Mouse (Mus musculus): ENCODE measurements around the gene Pla2g16.

Pla2g16 gene

GRCm38 (mm10) chr19:7557328-7557822 lies at the start of gene Pla2g16:
Gene Pla2g16, plus strand, starts transcription at chr19:7557459.
- peak; percentile 72 for DNase-seq (ENCODE audit: low spot score)

GRCm38 (mm10) chr19:7508026-7508425 lies 49.2 kb upstream of the Pla2g16 start:
- no peak for DNase-seq (ENCODE audit: low spot score)

- DNase-seq (ENCODE audit: low spot score) = no peak
Observed at GRCm38 (mm10) chr19:7516437-7516836, 40.8 kb upstream of the Pla2g16 start.

GRCm38 (mm10) chr19:7521619-7522018 lies 35.6 kb upstream of the Pla2g16 start:
- DNase-seq (ENCODE audit: low spot score) = no peak

GRCm38 (mm10) chr19:7522856-7523255 lies 34.4 kb upstream of the Pla2g16 start:
- no peak for DNase-seq (ENCODE audit: low spot score)

GRCm38 (mm10) chr19:7523292-7523691 lies 34.0 kb upstream of the Pla2g16 start:
- no peak for DNase-seq (ENCODE audit: low spot score)

GRCm38 (mm10) chr19:7523781-7524180 lies 33.5 kb upstream of the Pla2g16 start:
- DNase-seq (ENCODE audit: low spot score) = no peak

- no peak for DNase-seq (ENCODE audit: low spot score)
Observed at GRCm38 (mm10) chr19:7524879-7525278, 32.4 kb upstream of the Pla2g16 start.

GRCm38 (mm10) chr19:7528639-7529428 lies 28.4 kb upstream of the Pla2g16 start:
- DNase-seq (ENCODE audit: low spot score) = peak; percentile 85

GRCm38 (mm10) chr19:7531906-7532305 lies 25.4 kb upstream of the Pla2g16 start:
- no peak for DNase-seq (ENCODE audit: low spot score)

- DNase-seq (ENCODE audit: low spot score) = no peak
Observed at GRCm38 (mm10) chr19:7533891-7534290, 23.4 kb upstream of the Pla2g16 start.

- no peak for DNase-seq (ENCODE audit: low spot score)
Observed at GRCm38 (mm10) chr19:7548924-7549323, 8.3 kb upstream of the Pla2g16 start.

- peak; percentile 34 for DNase-seq (ENCODE audit: low spot score)
Observed at GRCm38 (mm10) chr19:7551550-7552300, 5.5 kb upstream of the Pla2g16 start.

GRCm38 (mm10) chr19:7552301-7552673 lies 5.0 kb upstream of the Pla2g16 start:
- DNase-seq (ENCODE audit: low spot score) = no peak

- no peak for DNase-seq (ENCODE audit: low spot score)
Observed at GRCm38 (mm10) chr19:7553441-7553840, 3.8 kb upstream of the Pla2g16 start.

GRCm38 (mm10) chr19:7554881-7555280 lies 2.4 kb upstream of the Pla2g16 start:
- DNase-seq (ENCODE audit: low spot score) = no peak

GRCm38 (mm10) chr19:7556641-7557040 lies 618 bp upstream of the Pla2g16 start:
- DNase-seq (ENCODE audit: low spot score) = no peak

- no peak for DNase-seq (ENCODE audit: low spot score)
Observed at GRCm38 (mm10) chr19:7557844-7558243, 585 bp downstream of the Pla2g16 start.

- DNase-seq (ENCODE audit: low spot score) = no peak
Observed at GRCm38 (mm10) chr19:7558675-7559074, 1.4 kb downstream of the Pla2g16 start.

- DNase-seq (ENCODE audit: low spot score) = no peak
Observed at GRCm38 (mm10) chr19:7559986-7560385, 2.7 kb downstream of the Pla2g16 start.

GRCm38 (mm10) chr19:7561456-7561855 lies 4.2 kb downstream of the Pla2g16 start:
- DNase-seq (ENCODE audit: low spot score) = no peak

- DNase-seq (ENCODE audit: low spot score) = no peak
Observed at GRCm38 (mm10) chr19:7562601-7563129, 5.4 kb downstream of the Pla2g16 start.

GRCm38 (mm10) chr19:7563676-7564075 lies 6.4 kb downstream of the Pla2g16 start:
- DNase-seq (ENCODE audit: low spot score) = no peak
